Mouse (Mus musculus): ENCODE results near the gene Klc1.

- no peak for TF ChIP-seq POLR2A (IDR thresholded peaks at IDR 0.05; ENCODE audit: extremely low read depth, insufficient read depth, low read length)
- no peak for TF ChIP-seq CTCF (IDR thresholded peaks at IDR 0.05; ENCODE audit: extremely low read depth, insufficient read depth, low read length)
Observed at GRCm38 (mm10) chr12:111750739-111751138, 7.9 kb upstream of the Klc1 start.
